Mouse (Mus musculus): Measurements from ENCODE around the gene Dysf. TPM values are rescaled to one million over a fixed set of nuclear protein-coding genes. Genes with fewer than 3 reads are reported as not detected.

Gene Dysf
- total and polyA plus RNA-seq, 3 experiments = 51.1 to 100 (median 87.4) TPM

DNA sequence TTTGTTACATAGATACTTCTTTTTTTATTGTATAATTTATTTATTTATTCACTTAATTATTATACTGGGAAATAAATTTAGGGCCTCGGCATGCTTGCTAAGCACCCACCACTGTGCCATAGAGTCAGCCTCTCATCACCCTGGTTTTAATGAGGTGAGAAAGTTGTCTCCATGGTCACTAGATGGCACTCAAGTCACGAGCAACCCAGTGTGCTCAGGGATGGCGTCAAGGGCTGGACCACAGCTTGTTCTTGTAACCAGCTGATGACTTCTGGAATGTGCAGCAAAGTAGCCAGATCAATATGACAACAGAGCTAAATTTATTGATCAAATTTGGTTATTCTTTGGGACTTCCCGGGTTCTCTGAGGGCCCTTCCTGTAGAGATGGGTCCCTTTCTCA, 85.1 kb downstream of the Dysf start:
- intact Hi-C loops (cut with DNase I) = loop anchor here (10.0 kb wide), 3 partner anchors 181 to 921 kb away; no protein-coding TSS in a partner anchor
- no peaks in the 10 kb centered on the region for H3K4me1 ChIP-seq (ENCODE audit: control insufficient read depth, insufficient read depth, low read length)
- DNase-seq = no peak
- H3K79me2 ChIP-seq (replicated peaks; ENCODE audit: control insufficient read depth, insufficient read depth, low read length) = no peaks in the 10 kb centered on the region
- H3K9ac ChIP-seq (ENCODE audit: low read depth, low read length) = no peak overlapping the region
- H3K27ac ChIP-seq = no peak overlapping the region
- no peaks in the 10 kb centered on the region for H3K27me3 ChIP-seq (ENCODE audit: control insufficient read depth, insufficient read depth, low read length)
- TF ChIP-seq EP300 (IDR thresholded peaks at IDR 0.05; ENCODE audit: insufficient read depth, low read depth, low read length) (peak; percentile 71; the same call in 1 of the 2 replicates), POLR2A (IDR thresholded peaks at IDR 0.05; ENCODE audit: insufficient read depth, low read depth, low read length) (no peak), CTCF (IDR thresholded peaks at IDR 0.05) (peak; percentile 71)
- H3K4me3 ChIP-seq = no peak overlapping the region
- 35% methylated on average over 4 of the region's 4 CpGs for WGBS
- no peaks in the 10 kb centered on the region for H3K36me3 ChIP-seq (ENCODE audit: control insufficient read depth, insufficient read depth, low read length)

DNA sequence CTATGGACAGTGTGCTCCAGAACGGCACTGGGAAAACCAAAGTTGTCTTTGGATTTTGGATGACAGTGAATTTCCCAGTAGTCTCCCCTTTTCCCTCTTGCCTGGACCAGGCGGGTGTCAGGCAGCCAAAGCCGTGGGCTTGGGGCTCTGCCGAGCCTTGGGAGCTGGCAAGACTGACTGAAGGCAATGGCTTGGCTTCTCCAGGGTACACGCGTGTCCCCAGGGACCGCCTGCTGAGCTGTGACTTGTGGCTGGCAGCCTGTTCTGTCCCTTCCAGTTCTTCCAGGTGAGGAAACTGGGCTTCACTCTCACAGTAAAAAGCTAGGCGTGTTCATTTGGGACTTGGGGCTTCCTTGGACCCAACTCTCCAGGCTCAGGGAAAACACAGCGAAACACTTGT, 86.1 kb downstream of the Dysf start:
- no peak overlapping the region for H3K27ac ChIP-seq
- no peaks in the 10 kb centered on the region for H3K27me3 ChIP-seq (ENCODE audit: control insufficient read depth, insufficient read depth, low read length)
- no peak overlapping the region for H3K9ac ChIP-seq (ENCODE audit: low read depth, low read length)
- no peak overlapping the region for H3K4me3 ChIP-seq
- H3K79me2 ChIP-seq (replicated peaks; ENCODE audit: control insufficient read depth, insufficient read depth, low read length) = no peaks in the 10 kb centered on the region
- intact Hi-C loops (cut with DNase I) = loop anchor here (10.0 kb wide), 3 partner anchors 180 to 920 kb away; no protein-coding TSS in a partner anchor
- no peaks in the 10 kb centered on the region for H3K36me3 ChIP-seq (ENCODE audit: control insufficient read depth, insufficient read depth, low read length)
- WGBS = 91% methylated on average over 9 of the region's 9 CpGs
- H3K4me1 ChIP-seq (ENCODE audit: control insufficient read depth, insufficient read depth, low read length) = no peaks in the 10 kb centered on the region
- no peak for DNase-seq
- TF ChIP-seq CTCF (IDR thresholded peaks at IDR 0.05) = no peak
- TF ChIP-seq POLR2A (IDR thresholded peaks at IDR 0.05; ENCODE audit: insufficient read depth, low read depth, low read length) = no peak
- no peak for TF ChIP-seq EP300 (IDR thresholded peaks at IDR 0.05; ENCODE audit: insufficient read depth, low read depth, low read length)

DNA sequence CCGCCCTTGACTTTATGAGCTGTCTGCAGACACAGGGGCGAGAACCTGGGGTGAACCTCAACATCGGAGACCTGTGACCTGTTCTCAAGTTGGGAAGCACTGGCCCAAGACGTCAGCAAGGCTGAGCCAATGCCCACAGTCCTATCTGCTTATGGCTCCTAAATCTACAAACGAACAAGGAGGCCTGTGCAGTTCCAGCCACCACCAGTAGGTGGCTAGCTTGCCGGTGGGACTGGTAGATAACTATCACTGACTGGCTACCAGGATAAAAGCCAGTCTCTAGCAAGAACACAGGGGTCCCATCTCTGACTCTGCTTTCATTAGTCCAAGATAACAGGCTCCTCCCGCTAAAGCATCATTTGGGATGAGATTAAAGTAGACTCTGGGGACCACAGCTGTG, 86.6 kb downstream of the Dysf start:
- H3K4me3 ChIP-seq = no peak overlapping the region
- intact Hi-C loops (cut with DNase I) = loop anchor here (5.0 to 10.0 kb wide), 7 partner anchors 52 to 920 kb away; no protein-coding TSS in a partner anchor
- no peak overlapping the region for H3K9ac ChIP-seq (ENCODE audit: low read depth, low read length)
- WGBS = 39% methylated on average over 7 of the region's 7 CpGs
- no peaks in the 10 kb centered on the region for H3K79me2 ChIP-seq (replicated peaks; ENCODE audit: control insufficient read depth, insufficient read depth, low read length)
- no peaks in the 10 kb centered on the region for H3K27me3 ChIP-seq (ENCODE audit: control insufficient read depth, insufficient read depth, low read length)
- no peaks in the 10 kb centered on the region for H3K4me1 ChIP-seq (ENCODE audit: control insufficient read depth, insufficient read depth, low read length)
- H3K27ac ChIP-seq = no peak overlapping the region
- H3K36me3 ChIP-seq (ENCODE audit: control insufficient read depth, insufficient read depth, low read length) = no peaks in the 10 kb centered on the region
- TF ChIP-seq CTCF (IDR thresholded peaks at IDR 0.05) = peak; percentile 98
- no peak for TF ChIP-seq POLR2A (IDR thresholded peaks at IDR 0.05; ENCODE audit: insufficient read depth, low read depth, low read length)
- DNase-seq = peak; percentile 51 to 80

- H3K79me2 ChIP-seq (replicated peaks; ENCODE audit: control insufficient read depth, insufficient read depth, low read length) = no peaks in the 10 kb centered on the region
- intact Hi-C loops (cut with DNase I) = loop anchor here (1.0 to 10.0 kb wide), 9 partner anchors 51 to 919 kb away; no protein-coding TSS in a partner anchor
- no peak overlapping the region for H3K27ac ChIP-seq
- TF ChIP-seq POLR2A (IDR thresholded peaks at IDR 0.05; ENCODE audit: insufficient read depth, low read depth, low read length) = no peak
- TF ChIP-seq CTCF (IDR thresholded peaks at IDR 0.05) = peak; percentile 92
- TF ChIP-seq EP300 (IDR thresholded peaks at IDR 0.05; ENCODE audit: insufficient read depth, low read depth, low read length) = peak; percentile 81
- no peak overlapping the region for H3K9ac ChIP-seq (ENCODE audit: low read depth, low read length)
- no peaks in the 10 kb centered on the region for H3K4me1 ChIP-seq (ENCODE audit: control insufficient read depth, insufficient read depth, low read length)
- peak in 1 of 2 experiments; percentile 29 for DNase-seq
- 20% methylated on average over 7 of the region's 7 CpGs for WGBS
- no peak overlapping the region for H3K4me3 ChIP-seq
- no peaks in the 10 kb centered on the region for H3K36me3 ChIP-seq (ENCODE audit: control insufficient read depth, insufficient read depth, low read length)
- H3K27me3 ChIP-seq (ENCODE audit: control insufficient read depth, insufficient read depth, low read length) = no peaks in the 10 kb centered on the region
Observed at GRCm38 (mm10) chr6:84095882-84096281, 87.5 kb downstream of the Dysf start.

GRCm38 (mm10) chr6:84102002-84102401, 93.6 kb downstream of the Dysf start:
- TF ChIP-seq EP300 (IDR thresholded peaks at IDR 0.05; ENCODE audit: insufficient read depth, low read depth, low read length) (no peak), POLR2A (IDR thresholded peaks at IDR 0.05; ENCODE audit: insufficient read depth, low read depth, low read length) (no peak), CTCF (IDR thresholded peaks at IDR 0.05) (no peak)
- H3K27ac ChIP-seq = no peak overlapping the region
- DNase-seq = no peak
- no peaks in the 10 kb centered on the region for H3K79me2 ChIP-seq (replicated peaks; ENCODE audit: control insufficient read depth, insufficient read depth, low read length)
- H3K27me3 ChIP-seq (ENCODE audit: control insufficient read depth, insufficient read depth, low read length) = no peaks in the 10 kb centered on the region
- no peak overlapping the region for H3K4me3 ChIP-seq
- WGBS = 93% methylated on average over 15 of the region's 15 CpGs
- no peaks in the 10 kb centered on the region for H3K4me1 ChIP-seq (ENCODE audit: control insufficient read depth, insufficient read depth, low read length)
- intact Hi-C loops (cut with DNase I) = no loop called here
- H3K9ac ChIP-seq (ENCODE audit: low read depth, low read length) = no peak overlapping the region
- no peaks in the 10 kb centered on the region for H3K36me3 ChIP-seq (ENCODE audit: control insufficient read depth, insufficient read depth, low read length)

DNA sequence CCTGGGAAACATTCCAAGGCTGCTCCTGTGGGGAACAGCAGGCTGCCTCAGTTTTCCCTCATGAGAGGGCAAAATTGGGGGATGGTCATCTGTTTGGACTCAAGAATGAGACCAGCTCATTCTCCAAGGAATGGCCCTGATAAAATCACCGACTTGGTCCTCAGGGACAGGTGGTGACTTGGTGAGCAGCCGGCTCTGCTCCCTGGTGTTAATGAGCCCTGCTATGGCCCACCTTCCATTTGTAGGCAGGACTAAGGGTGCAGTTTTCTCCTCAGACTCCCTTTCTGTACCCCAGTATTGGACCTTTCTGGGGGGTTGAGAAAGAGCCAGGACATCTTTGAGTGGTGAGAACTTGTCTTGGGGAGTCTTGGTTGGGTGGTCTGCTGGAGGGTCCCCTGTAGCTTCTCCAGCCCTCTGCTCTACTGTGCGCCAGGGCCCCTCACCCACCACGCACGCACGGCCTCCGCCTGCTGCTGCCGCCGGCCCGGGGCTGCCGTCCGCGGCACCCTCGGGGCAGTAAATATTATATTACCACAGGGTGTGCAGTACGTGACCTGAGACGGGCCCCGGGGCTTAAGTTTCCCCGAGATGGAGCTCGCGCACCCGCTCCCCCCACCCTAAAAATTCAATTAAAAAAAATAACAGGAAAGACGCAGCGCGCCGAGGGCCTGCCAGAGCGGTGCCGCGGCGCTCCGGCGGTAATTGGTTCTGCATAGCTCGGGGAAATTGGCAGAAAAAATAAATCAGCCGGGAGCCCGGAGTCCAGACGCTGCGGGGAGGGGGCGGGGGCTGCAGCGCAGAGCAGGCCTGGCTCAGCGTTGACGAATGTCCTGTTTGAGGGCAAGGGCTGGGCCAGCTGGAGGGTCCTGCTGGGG, 97.0 kb downstream of the Dysf start:
- intact Hi-C loops (cut with DNase I) = loop anchor here (5.0 kb wide), 1 partner anchor 37 kb away; no protein-coding TSS in a partner anchor
- Histone ChIP-seq H3K36me3 (ENCODE audit: control insufficient read depth, insufficient read depth, low read length) (no peaks in the 10 kb centered on the region), H3K9ac (ENCODE audit: low read depth, low read length) (no peak overlapping the region), H3K79me2 (replicated peaks; ENCODE audit: control insufficient read depth, insufficient read depth, low read length) (no peaks in the 10 kb centered on the region), H3K4me1 (ENCODE audit: control insufficient read depth, insufficient read depth, low read length) (peaks cover 7% of the 10 kb centered on the region), H3K27me3 (ENCODE audit: control insufficient read depth, insufficient read depth, low read length) (no peaks in the 10 kb centered on the region), H3K27ac (no peak overlapping the region), H3K4me3 (peak overlapping the region; percentile 18; the same call in 1 of the 2 replicates)
- DNase-seq = peak; percentile 29 to 36
- TF ChIP-seq POLR2A (IDR thresholded peaks at IDR 0.05; ENCODE audit: insufficient read depth, low read depth, low read length) = no peak
- 29% methylated on average over 40 of the region's 40 CpGs for WGBS

Data from heart, adult 2 months (tissue).